Mouse (Mus musculus) MEL (cell line): ENCODE results near the gene Ccdc152. TPM values are rescaled to one million over a fixed set of nuclear protein-coding genes. Genes with fewer than 3 reads are reported as not detected.

Source experiments
- DNase-seq: peaks from one replicate; pipeline ENCODE4 v3.0.0; 2011; ENCODE audit warnings: low read depth, low spot score
- H3K27ac ChIP-seq: 2 replicates; pipeline ENCODE4 v1.5.1; 2012; ENCODE audit warnings: low read depth, mild to moderate bottlenecking, control low read depth, low read length, moderate library complexity; ENCODE audit not compliant: control insufficient read depth
- H3K27me3 ChIP-seq, 2 experiments: fragments of 150-350 bp in 1 of 2; sonication (generic) in 1 of 2; 2 replicates each; pipeline ENCODE4 v1.6.1; 2012; ENCODE audit warnings: low read length in 2 of 2, mild to moderate bottlenecking in 2 of 2, improper control_type of control experiment in 1 of 2, moderate library complexity in 1 of 2; ENCODE audit not compliant: insufficient read depth in 2 of 2, control insufficient read depth in 1 of 2
- H3K36me3 ChIP-seq, 2 experiments: 2 replicates each; pipeline ENCODE4 v1.6.1; 2012 to 2014; ENCODE audit warnings: low read length in 2 of 2, improper control_type of control experiment in 1 of 2, inconsistent platforms in 1 of 2, mild to moderate bottlenecking in 1 of 2; ENCODE audit not compliant: insufficient read depth in 2 of 2, control insufficient read depth in 1 of 2
- H3K4me1 ChIP-seq, 2 experiments: fragments of 150-350 bp in 1 of 2; sonication (generic) in 1 of 2; 2 replicates each; pipeline ENCODE4 v1.6.1; 2012; ENCODE audit warnings: low read length in 2 of 2, improper control_type of control experiment in 1 of 2, mild to moderate bottlenecking in 1 of 2; ENCODE audit not compliant: insufficient read depth in 2 of 2, control insufficient read depth in 1 of 2
- H3K4me3 ChIP-seq, 2 experiments: fragments of 150-350 bp in 1 of 2; sonication (generic) in 1 of 2; 2 replicates each; pipeline ENCODE4 v1.5.1; 2012; ENCODE audit warnings: low read depth in 2 of 2, low read length in 2 of 2, mild to moderate bottlenecking in 2 of 2, moderate library complexity in 2 of 2, control low read depth in 1 of 2, improper control_type of control experiment in 1 of 2; ENCODE audit not compliant: control insufficient read depth in 1 of 2, insufficient read depth in 1 of 2
- H3K79me2 ChIP-seq: 2 replicates; pipeline ENCODE4 v1.6.1; 2012; ENCODE audit warnings: mild to moderate bottlenecking, low read length, moderate library complexity; ENCODE audit not compliant: control insufficient read depth, poor library complexity, insufficient read depth
- H3K9ac ChIP-seq: 2 replicates; pipeline ENCODE4 v1.6.1; 2012; ENCODE audit warnings: low read depth, mild to moderate bottlenecking, control low read depth, low read length, moderate library complexity; ENCODE audit not compliant: control insufficient read depth, poor library complexity, severe bottlenecking
- H3K9me3 ChIP-seq: fragments of 150-350 bp; sonication (generic); replicated peaks from 2 replicates; pipeline ENCODE4 v1.6.1; 2012; ENCODE audit warnings: mild to moderate bottlenecking, low read length, improper control_type of control experiment, moderate library complexity; ENCODE audit not compliant: insufficient read depth
- TCF12 ChIP-seq: IDR thresholded peaks from 2 replicates; pipeline ENCODE4 v1.6.1; 2014; ENCODE audit warnings: low read depth, mild to moderate bottlenecking, inconsistent platforms, low read length, improper control_type of control experiment, moderate library complexity
- polyA plus RNA-seq, 2 experiments: library from polyadenylated mRNA; stranded (reverse) in 1 of 2; unstranded in 1 of 2; fragments of >175 nt in 1 of 2; fragments of >200 nt in 1 of 2; gene quantifications; 2 replicates each; pipeline versions ENCODE4 v1.2.1 to v1.2.4; 2012; ENCODE audit warnings: low replicate concordance in 2 of 2, low read depth in 1 of 2; ENCODE audit not compliant: insufficient read length in 2 of 2, insufficient read depth in 1 of 2, missing spikeins in 1 of 2
- total RNA-seq: library from RNA; depleted of rRNA; stranded (reverse); fragments of 300-350 nt; gene quantifications from 2 replicates; pipeline ENCODE4 v1.2.3, GENCODE M21; 2012; rRNA removed

Ccdc152 gene
- total and polyA plus RNA-seq, 3 experiments: not detected

GRCm38 (mm10) chr15:3231004-3231403, 72.3 kb downstream of the Ccdc152 start:
- H3K36me3 ChIP-seq: no peaks in the 10 kb centered on the region
- H3K27me3 ChIP-seq: no peaks in the 10 kb centered on the region
- no peak for TF ChIP-seq TCF12
- no peak overlapping the region for H3K4me3 ChIP-seq
- no peaks in the 10 kb centered on the region for H3K9me3 ChIP-seq
- no peak overlapping the region for H3K9ac ChIP-seq
- no peaks in the 10 kb centered on the region for H3K4me1 ChIP-seq
- no peaks in the 10 kb centered on the region for H3K79me2 ChIP-seq
- DNase-seq: no peak
- H3K27ac ChIP-seq: no peak overlapping the region

Other genes with a start within 250 kb of the Ccdc152 start
- gene Selenop, start 35.0 kb downstream of the Ccdc152 start, total RNA-seq: 0.42 and 0.50 TPM in 2 replicates
- not detected for gene Selenop, start 35.0 kb downstream of the Ccdc152 start, polyA plus RNA-seq